Mouse (Mus musculus): ENCODE measurements around the gene Hspa12b.

DNA sequence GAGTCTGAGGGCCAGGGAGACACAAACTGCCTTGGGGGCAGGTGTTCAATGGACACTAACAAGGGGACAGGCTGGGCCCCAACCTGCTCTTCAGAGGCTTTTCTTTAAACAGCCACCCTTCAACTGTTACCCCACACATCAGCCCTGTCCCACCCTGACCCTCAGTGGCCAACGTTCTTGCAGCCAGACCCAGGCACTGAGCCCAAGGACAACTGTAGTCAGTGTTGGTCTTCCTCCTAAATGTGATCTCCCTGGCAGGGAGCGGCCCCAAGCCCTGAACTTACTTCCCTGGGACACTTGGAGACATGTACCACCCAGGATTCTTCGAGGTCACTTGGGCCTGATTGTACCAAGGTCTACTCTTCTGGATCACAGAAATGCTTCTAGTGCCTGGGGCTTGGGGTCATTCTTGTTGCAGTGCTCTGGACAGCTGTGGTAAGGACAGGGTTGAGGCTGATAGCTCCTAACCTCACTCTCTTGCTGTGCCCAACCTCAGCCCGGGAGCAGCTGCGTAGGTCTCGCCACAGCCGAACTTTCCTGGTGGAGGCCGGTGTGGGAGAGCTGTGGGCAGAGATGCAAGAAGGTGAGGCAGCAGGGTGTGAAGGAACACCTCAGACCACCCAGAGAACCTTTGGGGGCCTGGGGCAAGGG lies 14.4 kb downstream of the Hspa12b start:
- TF ChIP-seq CTCF (IDR thresholded peaks at IDR 0.05; ENCODE audit: low read depth, low read length) = no peak
- TF ChIP-seq GATA1 (IDR thresholded peaks at IDR 0.05; ENCODE audit: borderline replicate concordance, low read length) = no peak
- no peak for TF ChIP-seq GATA2 (IDR thresholded peaks at IDR 0.05; ENCODE audit: borderline replicate concordance, low read depth, low read length)
- TF ChIP-seq POLR2AphosphoS5 (IDR thresholded peaks at IDR 0.05; ENCODE audit: insufficient replicate concordance, low read depth, low read length) = no peak
- no peak for TF ChIP-seq TAL1 (conservative IDR thresholded peaks at IDR 0.05; ENCODE audit: low read depth, low read length)

Data from G1E (cell line).